Mouse (Mus musculus): Measurements from ENCODE around the gene Trpc4ap. TPM values are rescaled to one million over a fixed set of nuclear protein-coding genes. Genes with fewer than 3 reads are reported as not detected.

Gene Trpc4ap
- polyA plus RNA-seq, 1 experiment from 2014 or later = 129 TPM

- H3K4me1 ChIP-seq (replicated peaks; ENCODE audit: control insufficient read depth, insufficient read depth, low read length) = peaks cover 13% of the 10 kb centered on the region
- ATAC-seq (replicated peaks; ENCODE audit: low FRiP score, low TSS enrichment, low read depth) = no peak
- 91% methylated on average over 11 of the region's 11 CpGs for WGBS
- H3K27me3 ChIP-seq (replicated peaks; ENCODE audit: control insufficient read depth, insufficient read depth, low read length) = no peaks in the 10 kb centered on the region
- H3K4me2 ChIP-seq (ENCODE audit: low read length) = no peak overlapping the region
- no peak overlapping the region for H3K9ac ChIP-seq (ENCODE audit: low read length)
- H3K36me3 ChIP-seq (ENCODE audit: control insufficient read depth, insufficient read depth, low read length) = peaks cover 10% of the 10 kb centered on the region
- no peak overlapping the region for H3K27ac ChIP-seq (ENCODE audit: low read depth)
- H3K9me3 ChIP-seq (ENCODE audit: control insufficient read depth, low read length) = no peaks in the 10 kb centered on the region
- no peak overlapping the region for H3K4me3 ChIP-seq (ENCODE audit: low read depth, low read length)
- DNase-seq (ENCODE audit: low spot score) = no peak
Measured at GRCm38 (mm10) chr2:155687746-155688145, 4.4 kb downstream of the Trpc4ap start.

DNA sequence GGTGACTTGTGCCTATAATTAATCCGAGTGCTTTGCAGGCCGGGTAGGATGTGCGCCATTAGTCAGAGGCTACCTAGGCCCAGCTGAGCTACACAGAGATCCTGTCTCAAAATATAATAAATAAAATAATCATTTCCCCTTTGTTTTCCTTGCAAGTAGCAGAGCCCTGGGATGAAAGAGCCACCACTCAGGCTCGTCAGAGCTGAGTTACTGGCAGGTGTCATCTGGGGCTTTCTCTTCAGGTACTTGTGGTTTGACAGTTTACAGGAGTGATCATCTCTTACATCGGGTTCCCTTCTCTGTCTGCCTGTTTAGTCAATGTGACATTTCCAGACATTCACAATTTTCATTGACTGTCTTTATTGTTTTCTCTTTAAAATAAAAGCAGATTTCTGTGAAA lies 5.6 kb downstream of the Trpc4ap start:
- Histone ChIP-seq H3K4me2 (ENCODE audit: low read length) (no peak overlapping the region), H3K4me3 (ENCODE audit: low read depth, low read length) (no peak overlapping the region), H3K9ac (ENCODE audit: low read length) (no peak overlapping the region), H3K9me3 (ENCODE audit: control insufficient read depth, low read length) (no peaks in the 10 kb centered on the region), H3K4me1 (replicated peaks; ENCODE audit: control insufficient read depth, insufficient read depth, low read length) (peaks cover 13% of the 10 kb centered on the region), H3K36me3 (ENCODE audit: control insufficient read depth, insufficient read depth, low read length) (peaks cover 10% of the 10 kb centered on the region), H3K27me3 (replicated peaks; ENCODE audit: control insufficient read depth, insufficient read depth, low read length) (no peaks in the 10 kb centered on the region), H3K27ac (ENCODE audit: low read depth) (no peak overlapping the region)
- ATAC-seq (replicated peaks; ENCODE audit: low FRiP score, low TSS enrichment, low read depth) (no peak), DNase-seq (ENCODE audit: low spot score) (no peak)
- WGBS = 85% methylated on average over 5 of the region's 5 CpGs

GRCm38 (mm10) chr2:155683821-155684220 lies 8.4 kb downstream of the Trpc4ap start:
- no peak overlapping the region for H3K9ac ChIP-seq (ENCODE audit: low read length)
- H3K27ac ChIP-seq (ENCODE audit: low read depth) = no peak overlapping the region
- no peak overlapping the region for H3K4me2 ChIP-seq (ENCODE audit: low read length)
- H3K27me3 ChIP-seq (replicated peaks; ENCODE audit: control insufficient read depth, insufficient read depth, low read length) = no peaks in the 10 kb centered on the region
- H3K4me1 ChIP-seq (replicated peaks; ENCODE audit: control insufficient read depth, insufficient read depth, low read length) = no peaks in the 10 kb centered on the region
- 92% methylated on average over 5 of the region's 5 CpGs for WGBS
- H3K9me3 ChIP-seq (ENCODE audit: control insufficient read depth, low read length) = no peaks in the 10 kb centered on the region
- no peak for DNase-seq (ENCODE audit: low spot score)
- ATAC-seq (replicated peaks; ENCODE audit: low FRiP score, low TSS enrichment, low read depth) = no peak
- H3K36me3 ChIP-seq (ENCODE audit: control insufficient read depth, insufficient read depth, low read length) = peaks cover 8% of the 10 kb centered on the region
- no peak overlapping the region for H3K4me3 ChIP-seq (ENCODE audit: low read depth, low read length)

DNA sequence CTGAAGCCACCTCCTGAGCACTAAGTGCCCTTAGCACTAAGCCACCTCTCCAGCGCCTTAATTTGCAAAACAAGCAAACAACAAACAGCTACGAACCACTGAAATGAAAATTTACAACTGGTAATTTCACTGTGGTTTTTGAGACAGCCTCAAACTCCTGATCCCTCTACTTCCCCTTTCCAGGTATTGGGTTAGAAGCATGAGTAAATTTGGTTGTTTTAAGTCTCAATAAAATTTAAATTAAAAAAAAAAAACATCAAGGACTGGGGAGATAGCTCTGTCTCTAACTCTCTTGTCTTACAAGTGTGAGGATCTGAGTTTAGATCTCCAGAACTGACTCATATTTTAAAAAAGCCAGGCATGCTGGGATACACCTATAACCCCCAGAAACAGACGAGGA lies 9.0 kb downstream of the Trpc4ap start:
- ATAC-seq (replicated peaks; ENCODE audit: low FRiP score, low TSS enrichment, low read depth) = no peak
- H3K4me1 ChIP-seq (replicated peaks; ENCODE audit: control insufficient read depth, insufficient read depth, low read length) = no peaks in the 10 kb centered on the region
- DNase-seq (ENCODE audit: low spot score) = no peak
- no peak overlapping the region for H3K27ac ChIP-seq (ENCODE audit: low read depth)
- H3K4me3 ChIP-seq (ENCODE audit: low read depth, low read length) = no peak overlapping the region
- peaks cover 6% of the 10 kb centered on the region for H3K36me3 ChIP-seq (ENCODE audit: control insufficient read depth, insufficient read depth, low read length)
- H3K27me3 ChIP-seq (replicated peaks; ENCODE audit: control insufficient read depth, insufficient read depth, low read length) = no peaks in the 10 kb centered on the region
- WGBS = 60% methylated on average over 3 of the region's 3 CpGs
- no peak overlapping the region for H3K4me2 ChIP-seq (ENCODE audit: low read length)
- no peak overlapping the region for H3K9ac ChIP-seq (ENCODE audit: low read length)
- H3K9me3 ChIP-seq (ENCODE audit: control insufficient read depth, low read length) = no peaks in the 10 kb centered on the region

- ATAC-seq (replicated peaks; ENCODE audit: low FRiP score, low TSS enrichment, low read depth) (no peak), DNase-seq (ENCODE audit: low spot score) (no peak)
- H3K4me1 ChIP-seq (replicated peaks; ENCODE audit: control insufficient read depth, insufficient read depth, low read length) = no peaks in the 10 kb centered on the region
- H3K4me2 ChIP-seq (ENCODE audit: low read length) = no peak overlapping the region
- H3K27me3 ChIP-seq (replicated peaks; ENCODE audit: control insufficient read depth, insufficient read depth, low read length) = no peaks in the 10 kb centered on the region
- no peaks in the 10 kb centered on the region for H3K9me3 ChIP-seq (ENCODE audit: control insufficient read depth, low read length)
- 93% methylated on average over 2 of the region's 2 CpGs for WGBS
- H3K4me3 ChIP-seq (ENCODE audit: low read depth, low read length) = no peak overlapping the region
- H3K9ac ChIP-seq (ENCODE audit: low read length) = no peak overlapping the region
- H3K36me3 ChIP-seq (ENCODE audit: control insufficient read depth, insufficient read depth, low read length) = peaks cover 6% of the 10 kb centered on the region; the same call in 1 of the 2 replicates
- H3K27ac ChIP-seq (ENCODE audit: low read depth) = no peak overlapping the region
Measured at GRCm38 (mm10) chr2:155681874-155682273, 10.3 kb downstream of the Trpc4ap start.

DNA sequence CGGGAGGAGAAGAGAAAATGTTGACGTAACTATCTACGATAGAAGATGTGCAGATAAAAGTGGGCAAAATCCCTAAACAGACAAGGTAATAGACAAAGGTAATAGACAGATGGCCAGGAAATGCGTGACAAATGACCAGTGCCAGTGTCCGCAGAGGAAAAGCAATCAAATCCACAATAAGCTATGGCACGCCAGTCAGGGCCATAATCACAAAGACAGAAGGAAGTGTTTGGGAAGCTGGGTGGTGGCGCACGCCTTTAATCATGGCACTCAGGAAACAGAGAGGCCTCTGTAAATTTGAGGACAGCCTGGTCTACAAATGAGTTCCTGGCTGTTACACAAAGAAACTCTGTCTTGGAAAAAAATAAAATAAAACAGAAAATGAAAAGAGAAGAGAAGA lies 11.0 kb downstream of the Trpc4ap start:
- no peak overlapping the region for H3K9ac ChIP-seq (ENCODE audit: low read length)
- ATAC-seq (replicated peaks; ENCODE audit: low FRiP score, low TSS enrichment, low read depth) (no peak), DNase-seq (ENCODE audit: low spot score) (no peak)
- peaks cover 6% of the 10 kb centered on the region; the same call in 1 of the 2 replicates for H3K36me3 ChIP-seq (ENCODE audit: control insufficient read depth, insufficient read depth, low read length)
- 73% methylated on average over 8 of the region's 8 CpGs for WGBS
- no peaks in the 10 kb centered on the region for H3K4me1 ChIP-seq (replicated peaks; ENCODE audit: control insufficient read depth, insufficient read depth, low read length)
- H3K4me2 ChIP-seq (ENCODE audit: low read length) = no peak overlapping the region
- H3K27me3 ChIP-seq (replicated peaks; ENCODE audit: control insufficient read depth, insufficient read depth, low read length) = no peaks in the 10 kb centered on the region
- no peak overlapping the region for H3K4me3 ChIP-seq (ENCODE audit: low read depth, low read length)
- no peaks in the 10 kb centered on the region for H3K9me3 ChIP-seq (ENCODE audit: control insufficient read depth, low read length)
- no peak overlapping the region for H3K27ac ChIP-seq (ENCODE audit: low read depth)

DNA sequence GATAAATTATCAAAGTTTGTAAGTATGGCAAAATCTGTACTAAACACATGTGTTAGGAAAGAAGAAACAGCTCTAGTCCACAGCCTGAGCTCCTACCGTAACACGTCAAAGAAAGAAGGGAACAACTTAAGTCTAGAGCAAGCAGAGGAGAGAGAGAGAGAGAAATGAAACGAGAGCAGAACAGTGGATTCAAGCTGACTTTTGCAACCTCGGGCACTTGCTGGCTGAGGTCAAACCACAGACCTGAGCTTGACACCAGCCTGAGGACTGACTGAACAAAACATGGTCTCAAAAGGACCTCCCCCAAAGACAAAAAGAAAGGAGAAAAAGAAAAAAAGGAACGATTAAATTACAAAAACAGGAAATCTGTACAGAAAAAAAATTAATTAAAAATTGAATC lies 11.6 kb downstream of the Trpc4ap start:
- DNase-seq (ENCODE audit: low spot score) (no peak), ATAC-seq (replicated peaks; ENCODE audit: low FRiP score, low TSS enrichment, low read depth) (no peak)
- no peak overlapping the region for H3K4me3 ChIP-seq (ENCODE audit: low read depth, low read length)
- H3K27ac ChIP-seq (ENCODE audit: low read depth) = no peak overlapping the region
- no peaks in the 10 kb centered on the region for H3K27me3 ChIP-seq (replicated peaks; ENCODE audit: control insufficient read depth, insufficient read depth, low read length)
- H3K4me2 ChIP-seq (ENCODE audit: low read length) = no peak overlapping the region
- H3K9me3 ChIP-seq (ENCODE audit: control insufficient read depth, low read length) = no peaks in the 10 kb centered on the region
- H3K36me3 ChIP-seq (ENCODE audit: control insufficient read depth, insufficient read depth, low read length) = peaks cover 4% of the 10 kb centered on the region; the same call in 1 of the 2 replicates
- 72% methylated on average over 5 of the region's 5 CpGs for WGBS
- no peak overlapping the region for H3K9ac ChIP-seq (ENCODE audit: low read length)
- no peaks in the 10 kb centered on the region for H3K4me1 ChIP-seq (replicated peaks; ENCODE audit: control insufficient read depth, insufficient read depth, low read length)

DNA sequence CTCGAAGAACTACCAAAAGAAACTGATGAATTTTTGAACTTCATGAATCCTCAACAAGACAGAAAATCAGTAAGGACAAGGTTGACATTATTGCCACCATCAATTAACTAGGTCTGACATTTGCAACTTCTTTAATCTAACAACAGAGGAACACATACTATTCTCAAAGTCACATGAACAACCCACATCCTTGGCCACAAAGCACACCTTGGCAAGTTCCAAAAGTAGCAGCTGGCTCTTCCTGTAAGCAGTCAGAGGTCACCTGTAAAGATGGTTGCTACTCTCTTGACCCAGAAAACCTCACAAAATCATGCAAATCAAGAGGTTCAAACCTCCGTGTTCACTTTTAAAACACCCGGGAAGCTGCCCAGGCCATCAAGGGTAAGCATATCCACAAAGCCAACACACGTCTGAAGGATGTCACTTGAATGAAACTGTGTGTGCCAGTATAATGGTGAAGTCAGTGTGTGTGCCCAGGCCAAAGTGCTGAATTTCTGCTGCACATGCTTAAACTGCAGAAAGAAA lies 12.5 kb downstream of the Trpc4ap start:
- peaks cover 4% of the 10 kb centered on the region; the same call in 1 of the 2 replicates for H3K36me3 ChIP-seq (ENCODE audit: control insufficient read depth, insufficient read depth, low read length)
- 93% methylated on average over 4 of the region's 4 CpGs for WGBS
- H3K27me3 ChIP-seq (replicated peaks; ENCODE audit: control insufficient read depth, insufficient read depth, low read length) = no peaks in the 10 kb centered on the region

DNA sequence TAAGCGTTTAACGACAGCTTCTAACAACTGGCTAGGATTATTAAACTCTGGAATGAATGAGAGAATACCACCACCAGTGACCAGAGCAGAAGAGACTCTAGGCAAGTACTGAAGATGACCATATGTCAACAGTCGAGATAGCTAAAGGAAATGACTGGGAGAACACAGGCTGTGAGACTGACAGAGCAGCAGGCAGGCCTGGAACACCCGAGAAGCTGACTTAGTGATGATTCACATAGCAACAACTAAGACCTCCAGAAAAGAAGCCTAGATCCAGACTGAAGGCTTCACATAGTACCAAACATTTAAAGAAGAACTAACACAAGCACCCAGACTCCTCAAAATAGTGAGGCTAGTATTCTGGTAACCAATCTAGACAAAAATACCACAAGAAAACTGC lies 17.1 kb downstream of the Trpc4ap start:
- ATAC-seq (replicated peaks; ENCODE audit: low FRiP score, low TSS enrichment, low read depth) (no peak), DNase-seq (ENCODE audit: low spot score) (no peak)
- H3K9me3 ChIP-seq (ENCODE audit: control insufficient read depth, low read length) = no peaks in the 10 kb centered on the region
- no peaks in the 10 kb centered on the region for H3K4me1 ChIP-seq (replicated peaks; ENCODE audit: control insufficient read depth, insufficient read depth, low read length)
- WGBS = 56% methylated on average over 4 of the region's 4 CpGs
- H3K4me3 ChIP-seq (ENCODE audit: low read depth, low read length) = no peak overlapping the region
- no peak overlapping the region for H3K27ac ChIP-seq (ENCODE audit: low read depth)
- no peaks in the 10 kb centered on the region for H3K27me3 ChIP-seq (replicated peaks; ENCODE audit: control insufficient read depth, insufficient read depth, low read length)
- H3K4me2 ChIP-seq (ENCODE audit: low read length) = no peak overlapping the region
- H3K36me3 ChIP-seq (ENCODE audit: control insufficient read depth, insufficient read depth, low read length) = peaks cover 28% of the 10 kb centered on the region
- no peak overlapping the region for H3K9ac ChIP-seq (ENCODE audit: low read length)

More for the DNA sequence above, 12.5 kb downstream of the Trpc4ap start:
- no peaks in the 10 kb centered on the region for H3K4me1 ChIP-seq (replicated peaks; ENCODE audit: control insufficient read depth, insufficient read depth, low read length)
- H3K9me3 ChIP-seq (ENCODE audit: control insufficient read depth, low read length) = no peaks in the 10 kb centered on the region
- H3K4me3 ChIP-seq (ENCODE audit: low read depth, low read length) = no peak overlapping the region
- H3K4me2 ChIP-seq (ENCODE audit: low read length) = no peak overlapping the region
- no peak for DNase-seq (ENCODE audit: low spot score)
- H3K27ac ChIP-seq (ENCODE audit: low read depth) = no peak overlapping the region
- H3K9ac ChIP-seq (ENCODE audit: low read length) = no peak overlapping the region
- ATAC-seq (replicated peaks; ENCODE audit: low FRiP score, low TSS enrichment, low read depth) = no peak
